Mouse (Mus musculus) spleen, adult 2 months (tissue): Measurements from ENCODE around the gene Tom1l2.

Experiments
- CTCF ChIP-seq: fragments of 200-500 bp; IDR thresholded peaks from 2 replicates; pipeline ENCODE4 v1.5.1; 2011; ENCODE audit warnings: mild to moderate bottlenecking, inconsistent platforms; ENCODE audit not compliant: insufficient read depth, insufficient read length, insufficient replicate concordance; ENCODE audit errors: extremely low read depth
- POLR2A ChIP-seq: fragments of 200-500 bp; IDR thresholded peaks from 2 replicates; pipeline ENCODE4 v1.6.1; 2011; ENCODE audit warnings: low read depth, low read length, inconsistent platforms

GRCm38 (mm10) chr11:60391346-60391745 is 38.6 kb upstream of the Tom1l2 start:
- TF ChIP-seq CTCF (no peak), POLR2A (no peak)
